Mouse (Mus musculus) hindbrain, embryonic 16.5 days (tissue): Measurements from ENCODE around the gene Edem3. TPM values are rescaled to one million over a fixed set of nuclear protein-coding genes. Genes with fewer than 3 reads are reported as not detected.

Source experiments
- ATAC-seq: fragments of 200-750 bp; cut with Nextera tagmentation; 2 replicates; pipeline ENCODE4 v1.8.0; 2017; ENCODE audit warnings: moderate TSS enrichment, moderate library complexity
- H3K27ac ChIP-seq: fragments of 300-500 bp; sonication (generic); 2 replicates; pipeline ENCODE4 v1.5.1; 2014; ENCODE audit warnings: low read depth, mild to moderate bottlenecking, control low read depth, low read length, moderate library complexity
- H3K27me3 ChIP-seq: fragments of 300-500 bp; sonication (generic); replicated peaks from 2 replicates; pipeline ENCODE4 v1.6.1; 2014; ENCODE audit warnings: low read length; ENCODE audit not compliant: control insufficient read depth, insufficient read depth
- H3K36me3 ChIP-seq: fragments of 300-500 bp; sonication (generic); 2 replicates; pipeline ENCODE4 v1.6.1; 2014; ENCODE audit warnings: mild to moderate bottlenecking, low read length, moderate library complexity, mixed read lengths; ENCODE audit not compliant: control insufficient read depth, insufficient read depth
- H3K4me1 ChIP-seq: fragments of 300-500 bp; sonication (generic); 2 replicates; pipeline ENCODE4 v1.6.1; 2014; ENCODE audit warnings: low read depth, low read length; ENCODE audit not compliant: control insufficient read depth, insufficient read depth
- H3K4me2 ChIP-seq: fragments of 300-500 bp; sonication (generic); 2 replicates; pipeline ENCODE4 v1.6.1; 2014; ENCODE audit warnings: mild to moderate bottlenecking, low read length, control low read depth, moderate library complexity
- H3K4me3 ChIP-seq: fragments of 300-500 bp; sonication (generic); 2 replicates; pipeline ENCODE4 v1.5.1; 2014; ENCODE audit warnings: mild to moderate bottlenecking, low read length, control low read depth, moderate library complexity
- H3K9ac ChIP-seq: fragments of 300-500 bp; sonication (generic); 2 replicates; pipeline ENCODE4 v1.6.1; 2014; ENCODE audit warnings: low read depth, mild to moderate bottlenecking, control low read depth, low read length, moderate library complexity
- H3K9me3 ChIP-seq: fragments of 300-500 bp; sonication (generic); 2 replicates; pipeline ENCODE4 v1.6.1; 2014; ENCODE audit warnings: mild to moderate bottlenecking, low read length, moderate library complexity; ENCODE audit not compliant: control insufficient read depth
- WGBS: fragments of 180-500 bp; shearing (Covaris S2); extraction: QIAGEN DNeasy Blood & Tissue Kit; methylation state at CpG from one replicate; pipeline ENCODE4 v1.1.7; 2014; 5-methylcytosine and 5-hydroxymethylcytosine counted together
- polyA plus RNA-seq: library from polyadenylated mRNA; unstranded; fragments of >200 nt; fragmentation: Nextera tagmentation; extraction: Ambion mirVana; gene quantifications from 2 replicates; pipeline ENCODE4 v1.2.1, GENCODE M21; 2015

Edem3 gene
- polyA plus RNA-seq, 1 experiment from 2014 or later = 15.3 TPM

DNA sequence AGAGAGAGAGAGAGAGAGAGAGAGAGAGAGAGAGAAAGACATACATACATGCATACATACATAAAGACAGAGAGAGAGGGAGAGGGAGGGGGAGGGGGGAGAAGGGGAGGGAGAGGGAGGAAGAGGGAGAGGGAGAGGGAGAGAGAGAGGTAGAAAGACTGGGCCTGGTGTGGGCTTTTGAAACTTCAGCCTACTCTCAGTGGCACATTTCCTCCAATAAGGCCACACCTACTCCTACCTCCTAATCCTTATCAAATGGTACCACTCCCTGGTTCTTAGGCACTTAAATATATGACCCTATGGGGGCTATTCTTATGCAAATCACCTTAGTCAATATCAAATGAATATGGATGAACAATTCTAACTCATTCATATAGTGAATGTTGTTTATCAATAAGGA, 41.5 kb upstream of the Edem3 start:
- Histone ChIP-seq H3K4me3 (no peak overlapping the region), H3K27ac (no peak overlapping the region), H3K9ac (no peak overlapping the region), H3K27me3 (no peaks in the 10 kb centered on the region), H3K36me3 (no peaks in the 10 kb centered on the region), H3K4me1 (no peaks in the 10 kb centered on the region; the same call in 1 of the 2 replicates), H3K9me3 (no peaks in the 10 kb centered on the region), H3K4me2 (no peak overlapping the region)
- no peak for ATAC-seq

DNA sequence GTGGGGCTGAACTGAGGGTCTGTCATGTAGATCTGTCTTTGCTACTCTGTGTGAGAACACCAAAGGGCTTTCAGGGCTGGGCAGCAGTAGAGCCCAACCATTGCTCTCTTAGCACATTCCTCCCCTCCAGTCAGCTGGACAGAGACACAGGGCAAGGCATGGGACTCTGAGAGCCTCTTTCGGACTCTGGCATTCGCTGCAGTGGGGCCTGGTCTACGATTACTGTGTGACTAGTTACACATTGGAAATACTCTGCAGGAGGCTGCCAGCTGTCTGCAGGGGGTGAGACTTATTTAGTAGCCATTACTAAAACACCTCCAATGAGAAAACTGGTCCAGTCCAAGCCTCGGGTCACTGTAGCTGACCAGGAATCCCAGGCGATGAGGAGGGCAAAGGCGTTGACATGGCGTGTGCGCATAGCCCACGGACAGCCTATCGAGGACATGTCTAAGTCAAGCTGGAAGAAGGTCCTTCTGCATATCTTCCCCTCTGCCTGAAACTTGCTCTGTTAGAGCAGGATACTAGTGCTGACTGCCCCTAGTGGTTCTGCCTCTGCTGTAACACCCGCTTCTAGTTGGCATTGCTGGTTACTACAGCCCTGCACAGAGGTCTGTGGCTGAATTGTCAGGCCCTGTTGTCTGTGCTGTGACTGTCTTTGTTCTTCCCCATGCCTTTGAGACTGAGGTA, 39.0 kb upstream of the Edem3 start:
- Histone ChIP-seq H3K27ac (no peak overlapping the region), H3K9me3 (no peaks in the 10 kb centered on the region), H3K4me1 (no peaks in the 10 kb centered on the region), H3K4me2 (no peak overlapping the region), H3K36me3 (no peaks in the 10 kb centered on the region), H3K4me3 (no peak overlapping the region), H3K27me3 (no peaks in the 10 kb centered on the region), H3K9ac (no peak overlapping the region)
- WGBS = 76% methylated on average over 11 of the region's 11 CpGs
- peak; percentile 52 for ATAC-seq

DNA sequence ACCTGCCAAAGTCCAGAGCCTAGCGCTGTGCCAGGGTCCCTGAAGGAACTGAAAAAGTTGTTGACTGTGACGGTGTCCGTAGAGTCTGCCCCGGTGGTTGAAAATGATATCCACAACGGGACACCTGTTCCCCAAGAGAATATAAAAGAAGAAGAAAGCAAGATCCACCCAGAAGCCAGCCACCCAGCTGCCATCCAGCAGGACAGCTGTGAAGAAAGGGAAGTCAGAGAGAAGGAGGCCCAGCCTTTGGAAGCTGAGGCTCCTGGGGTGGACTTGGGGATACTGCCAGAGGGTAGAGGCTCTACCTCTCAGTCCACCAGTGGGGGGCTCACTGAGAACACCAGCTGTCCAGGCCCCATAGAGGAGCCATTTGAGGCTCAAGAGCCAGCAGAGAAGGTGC, 37.5 kb upstream of the Edem3 start:
- Histone ChIP-seq H3K4me3 (no peak overlapping the region), H3K9ac (no peak overlapping the region), H3K4me2 (no peak overlapping the region), H3K27me3 (no peaks in the 10 kb centered on the region), H3K4me1 (no peaks in the 10 kb centered on the region), H3K9me3 (no peaks in the 10 kb centered on the region), H3K27ac (no peak overlapping the region), H3K36me3 (no peaks in the 10 kb centered on the region)
- 96% methylated on average over 5 of the region's 5 CpGs for WGBS
- ATAC-seq = no peak

DNA sequence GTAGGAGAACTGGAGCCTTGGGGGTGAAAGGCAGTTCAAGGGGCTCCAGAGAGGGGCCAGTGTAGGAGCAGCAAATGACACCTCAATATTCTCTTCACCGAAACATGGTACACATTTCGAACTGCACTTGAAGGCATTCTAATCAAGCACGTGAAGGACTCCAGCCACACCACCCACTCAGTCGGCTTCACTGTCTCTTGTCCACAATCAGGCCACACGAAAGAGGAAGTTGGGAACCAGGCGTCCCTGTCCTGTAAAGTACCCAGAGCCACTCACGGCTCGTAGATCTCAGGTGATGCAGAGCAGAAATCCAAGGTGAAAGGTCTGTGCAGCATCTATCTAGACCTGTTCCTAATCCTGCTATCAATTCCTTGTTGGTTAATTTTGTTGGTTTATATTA, 36.6 kb upstream of the Edem3 start:
- Histone ChIP-seq H3K9ac (no peak overlapping the region), H3K4me2 (no peak overlapping the region), H3K4me3 (no peak overlapping the region), H3K9me3 (no peaks in the 10 kb centered on the region), H3K27ac (no peak overlapping the region), H3K27me3 (no peaks in the 10 kb centered on the region), H3K4me1 (no peaks in the 10 kb centered on the region), H3K36me3 (no peaks in the 10 kb centered on the region)
- 90% methylated on average over 8 of the region's 8 CpGs for WGBS
- no peak for ATAC-seq

DNA sequence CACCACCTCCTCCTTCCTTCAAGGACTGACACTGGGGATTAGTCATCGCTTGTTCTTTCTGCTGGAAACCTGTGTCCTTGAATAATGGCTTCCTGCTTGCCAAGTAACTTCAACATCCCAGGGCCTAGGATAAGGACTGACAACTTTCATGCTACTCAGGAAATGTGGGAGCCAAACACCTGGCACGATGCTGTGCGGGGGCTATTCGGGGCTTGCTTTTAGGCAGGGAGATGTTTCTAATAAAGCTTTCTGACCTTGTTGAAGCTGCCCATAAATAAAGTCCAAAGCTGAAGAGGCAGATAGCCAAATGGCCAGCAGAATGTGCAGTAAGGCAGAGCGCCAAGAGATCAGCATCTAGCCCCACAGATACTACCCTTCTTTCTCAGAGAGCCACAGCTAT, 35.3 kb upstream of the Edem3 start:
- H3K9me3 ChIP-seq = no peaks in the 10 kb centered on the region
- no peak overlapping the region for H3K27ac ChIP-seq

DNA sequence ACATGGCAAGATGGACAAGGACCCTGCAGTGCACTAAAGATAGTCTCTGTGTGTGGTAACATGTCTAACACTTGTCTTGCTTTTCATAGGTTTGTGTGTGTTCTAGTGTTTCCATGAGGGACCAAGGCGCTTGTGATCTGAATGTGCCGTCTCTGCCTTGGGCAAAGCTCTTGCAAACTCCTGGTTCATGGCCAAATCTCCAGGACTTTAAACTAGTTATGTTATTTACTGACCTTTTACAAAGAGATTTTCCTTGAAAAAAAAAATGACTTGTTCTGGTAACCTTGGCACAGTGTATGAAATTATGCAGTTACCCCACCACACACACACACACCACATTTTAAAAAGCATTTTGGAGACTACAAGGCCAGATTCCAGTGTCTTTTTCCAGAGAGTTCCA, 34.6 kb upstream of the Edem3 start:
- no peaks in the 10 kb centered on the region for H3K27me3 ChIP-seq
- no peaks in the 10 kb centered on the region for H3K4me1 ChIP-seq
- H3K9me3 ChIP-seq = no peaks in the 10 kb centered on the region
- no peak overlapping the region for H3K27ac ChIP-seq
- no peak overlapping the region for H3K4me2 ChIP-seq
- H3K4me3 ChIP-seq = no peak overlapping the region
- WGBS = 73% methylated on average over 2 of the region's 2 CpGs
- H3K9ac ChIP-seq = no peak overlapping the region
- no peak for ATAC-seq
- no peaks in the 10 kb centered on the region for H3K36me3 ChIP-seq

More for the DNA sequence above, 35.3 kb upstream of the Edem3 start:
- Histone ChIP-seq H3K4me3 (no peak overlapping the region), H3K36me3 (no peaks in the 10 kb centered on the region), H3K9ac (no peak overlapping the region), H3K27me3 (no peaks in the 10 kb centered on the region), H3K4me1 (no peaks in the 10 kb centered on the region), H3K4me2 (no peak overlapping the region)
- no peak for ATAC-seq
- WGBS = 85% methylated on average over 5 of the region's 5 CpGs

DNA sequence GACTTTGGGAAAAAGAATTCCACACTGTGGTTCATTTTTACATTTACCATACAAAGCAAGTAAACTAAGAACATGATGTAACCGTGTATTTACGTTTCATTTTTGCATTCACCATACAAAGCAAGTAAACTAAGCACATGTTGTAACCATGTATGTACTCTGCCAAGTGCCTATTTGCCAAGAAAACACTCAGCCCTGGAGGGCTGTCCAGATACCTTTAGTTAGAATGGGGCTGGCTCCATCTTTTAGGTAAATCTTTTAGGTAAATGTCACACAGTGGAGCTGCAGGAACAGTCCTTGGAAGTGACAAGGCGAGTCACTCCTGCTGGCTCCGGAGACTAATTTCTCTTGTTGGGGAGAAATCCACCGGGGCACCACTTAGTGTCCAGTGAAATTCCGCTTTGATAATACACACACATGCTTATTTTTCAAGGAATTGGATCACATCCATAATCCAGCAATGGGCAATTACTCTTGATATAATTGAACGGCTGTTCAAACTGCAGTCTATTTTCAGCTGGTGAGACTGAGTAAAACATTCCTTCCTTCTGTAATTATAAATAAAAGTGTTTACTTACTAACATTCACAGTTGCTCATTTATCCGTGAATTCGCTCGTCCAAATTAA, 33.7 kb upstream of the Edem3 start:
- no peak overlapping the region for H3K4me2 ChIP-seq
- no peak overlapping the region for H3K9ac ChIP-seq
- no peak overlapping the region for H3K27ac ChIP-seq
- 63% methylated on average over 10 of the region's 10 CpGs for WGBS
- no peaks in the 10 kb centered on the region for H3K27me3 ChIP-seq
- no peaks in the 10 kb centered on the region for H3K4me1 ChIP-seq
- H3K9me3 ChIP-seq = no peaks in the 10 kb centered on the region
- H3K4me3 ChIP-seq = no peak overlapping the region
- no peaks in the 10 kb centered on the region for H3K36me3 ChIP-seq
- no peak for ATAC-seq

DNA sequence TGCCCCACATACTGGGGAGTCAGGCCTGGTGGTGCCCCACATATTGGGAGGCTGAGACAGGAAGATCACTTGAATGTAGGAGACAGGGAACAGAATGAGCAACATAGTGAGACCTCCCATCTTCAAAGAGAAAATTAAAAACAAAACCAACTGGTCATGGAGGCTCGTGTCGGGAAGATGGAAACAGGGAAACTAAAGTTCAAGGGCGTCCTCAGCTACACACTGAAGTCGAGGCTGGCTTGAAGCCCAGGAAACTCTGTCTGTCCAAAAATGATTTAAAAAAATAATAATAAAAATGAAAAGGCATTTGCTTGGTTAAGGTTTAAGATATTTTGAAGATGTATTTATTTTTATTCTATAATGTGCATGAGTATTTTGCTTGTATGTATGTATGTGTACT, 31.4 kb upstream of the Edem3 start:
- H3K4me3 ChIP-seq = no peak overlapping the region
- no peaks in the 10 kb centered on the region for H3K9me3 ChIP-seq
- H3K4me2 ChIP-seq = no peak overlapping the region
- H3K9ac ChIP-seq = no peak overlapping the region
- no peaks in the 10 kb centered on the region for H3K36me3 ChIP-seq
- H3K27ac ChIP-seq = no peak overlapping the region
- 83% methylated on average over 4 of the region's 4 CpGs for WGBS
- no peaks in the 10 kb centered on the region for H3K27me3 ChIP-seq
- ATAC-seq = no peak
- H3K4me1 ChIP-seq = no peaks in the 10 kb centered on the region

DNA sequence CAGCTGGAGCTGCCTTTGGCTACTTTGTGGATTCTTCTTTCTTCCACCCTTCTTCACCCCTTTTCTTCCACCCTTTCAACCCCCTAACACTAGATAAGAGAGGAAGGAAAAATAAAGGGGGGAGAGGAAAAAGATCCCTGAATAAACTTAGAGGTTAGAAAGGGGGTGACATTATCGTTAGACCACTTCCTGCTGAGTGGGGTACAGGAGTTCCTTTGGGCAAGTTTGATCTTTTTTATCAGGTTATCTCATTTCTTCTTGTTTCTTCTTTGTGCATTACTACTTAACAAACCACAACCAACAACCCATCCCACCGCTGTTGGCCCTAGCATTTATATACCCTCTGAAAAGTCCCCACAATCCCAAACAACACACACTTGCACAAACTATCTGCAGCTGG, 29.6 kb upstream of the Edem3 start:
- Histone ChIP-seq H3K4me2 (no peak overlapping the region), H3K27ac (no peak overlapping the region), H3K9me3 (no peaks in the 10 kb centered on the region), H3K36me3 (no peaks in the 10 kb centered on the region), H3K4me1 (no peaks in the 10 kb centered on the region), H3K9ac (no peak overlapping the region), H3K4me3 (no peak overlapping the region), H3K27me3 (no peaks in the 10 kb centered on the region)
- 95% methylated on average over 2 of the region's 2 CpGs for WGBS
- ATAC-seq = no peak
